Comparison of ENCODE assay signal across 17 mouse cellular contexts in the genomic region with DNA sequence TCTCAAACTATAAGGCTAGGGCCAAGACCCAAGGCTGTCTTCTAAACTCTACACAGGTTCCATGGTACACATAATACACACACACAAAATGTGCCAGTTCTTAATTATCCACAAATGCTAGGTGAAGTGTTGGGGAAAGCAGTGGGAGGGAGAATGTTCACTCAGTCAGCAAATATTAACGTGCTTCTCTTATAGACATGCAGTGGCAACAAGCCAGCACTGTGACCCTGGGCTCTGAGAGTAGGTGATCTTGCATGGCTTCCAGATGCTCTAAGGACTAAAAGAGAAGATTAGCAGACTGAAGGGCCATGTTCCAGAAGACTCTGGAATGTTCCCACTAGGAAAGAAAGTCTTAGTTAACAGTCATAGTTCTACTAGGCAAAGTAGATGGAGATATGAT.
"Had no signal": no experiment of that assay in that cellular context is flagged by ENCODE, and none has a peak within 500 bp of the region (broad histone marks: within the 10 kb centered on the region; RNA-seq: fewer than 3 reads in every experiment).

No protein-coding gene starts in this region.

- H3K27me3 ChIP-seq: liver, embryonic 12.5 days; midbrain, embryonic 12.5 days; neural tube, embryonic 13.5 days; neural tube, embryonic 15.5 days had no signal

- H3K4me1 ChIP-seq: liver, embryonic 12.5 days; midbrain, embryonic 12.5 days; neural tube, embryonic 13.5 days; neural tube, embryonic 15.5 days had no signal

- H3K4me3 ChIP-seq: liver, embryonic 12.5 days; midbrain, embryonic 10.5 days; midbrain, embryonic 12.5 days; myocyte; neural tube, embryonic 13.5 days; neural tube, embryonic 15.5 days had no signal

- H3K9me3 ChIP-seq: liver, embryonic 12.5 days; midbrain, embryonic 10.5 days; midbrain, embryonic 12.5 days; neural tube, embryonic 13.5 days; neural tube, embryonic 15.5 days had no signal

- DNase-seq: midbrain, embryonic 14.5 days; retina, postnatal 1 day; right cerebral cortex, adult 18-20 months; right cerebral cortex, postnatal 25 days; right cerebral cortex, postnatal 4 days; spleen, adult 18-20 months; thymus, adult 18-20 months; thymus, postnatal 14 days; thymus, postnatal 36 days had no signal

- H3K36me3 ChIP-seq: midbrain, embryonic 10.5 days; midbrain, embryonic 12.5 days; neural tube, embryonic 13.5 days; neural tube, embryonic 15.5 days had no signal

- ATAC-seq: liver, embryonic 12.5 days; midbrain, embryonic 16.5 days had no signal

- H3K9ac ChIP-seq: liver, embryonic 12.5 days; liver, embryonic 14.5 days; midbrain, embryonic 12.5 days; neural tube, embryonic 13.5 days; neural tube, embryonic 15.5 days had no signal

- H3K4me2 ChIP-seq: liver, embryonic 12.5 days; midbrain, embryonic 12.5 days; neural tube, embryonic 13.5 days; neural tube, embryonic 15.5 days had no signal

- H3K27ac ChIP-seq: liver, embryonic 12.5 days; liver, embryonic 14.5 days; midbrain, embryonic 10.5 days; midbrain, embryonic 12.5 days; neural tube, embryonic 13.5 days; neural tube, embryonic 15.5 days had no signal
